In the genomic region with DNA sequence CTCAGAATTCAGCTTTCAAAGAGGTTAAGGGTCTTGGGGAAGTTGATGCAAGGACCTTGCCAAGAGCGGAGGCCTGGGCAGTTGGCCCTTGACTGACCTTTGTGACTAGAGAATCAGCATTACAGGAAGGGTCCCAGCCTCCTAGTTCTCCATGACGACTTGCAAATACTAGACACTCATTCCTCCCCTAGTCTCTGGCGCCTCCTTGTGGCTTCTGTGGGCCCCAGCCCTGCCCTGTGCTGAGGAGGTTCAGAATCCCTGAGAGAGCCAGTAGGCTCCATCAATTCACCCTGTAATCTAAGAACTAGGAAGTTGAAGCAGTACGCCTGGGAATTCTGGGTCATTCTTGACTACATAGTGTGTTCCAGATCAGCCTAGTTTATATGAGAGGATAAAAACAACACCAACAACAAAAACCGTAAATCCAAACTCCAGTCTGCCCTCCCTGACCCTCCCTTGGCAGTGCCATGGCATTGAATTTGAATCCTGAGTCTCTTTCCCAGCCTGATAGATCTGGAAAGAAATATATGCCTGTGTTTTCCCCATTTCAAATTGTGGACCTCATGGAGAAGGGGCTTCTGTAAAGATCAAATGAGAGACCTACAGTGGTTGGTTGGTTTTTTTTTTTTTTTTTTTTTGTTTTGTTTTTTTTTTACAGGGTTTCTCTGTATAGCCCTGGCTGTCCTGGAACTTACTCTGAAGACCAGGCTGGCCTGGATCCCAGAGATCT, we compare ENCODE assay signal across 8 mouse cellular contexts. TPM values are rescaled to one million over a fixed set of nuclear protein-coding genes. Genes with fewer than 3 reads are reported as not detected.
A peak's percentile ranks its signal among the peaks of the same experiment; 100 is the strongest.
DNase-seq lines count a peak whose midpoint lies in the region; ATAC-seq and TF ChIP-seq lines count a peak whose summit lies in the region.

No protein-coding gene starts in this region.

- no peak overlapping the region for H3K9ac ChIP-seq in forebrain, embryonic 12.5 days

- DNase-seq in MEL-GATA-1-ER (ENCODE audit: extremely low read depth, low read depth), result peak; percentile 73
- peak; percentile 94 for DNase-seq in c-Kit-positive CD71-positive TER-119-negative erythroid progenitor cells, embryonic 14.5 days (ENCODE audit: low read depth)
- peak; percentile 93 to 96 for DNase-seq in heart, postnatal 10 days
- DNase-seq in layer of hippocampus, adult 2 months (ENCODE audit: low spot score in 2 of 2), result peak; percentile 86 to 93
- DNase-seq in lung, adult 2 months, result peak; percentile 91
- DNase-seq in retina, postnatal 1 day, result peak; percentile 91
- DNase-seq in thymus, postnatal 36 days, result peak; percentile 84 to 89

- H3K27me3 ChIP-seq in forebrain, embryonic 12.5 days, result no peaks in the 10 kb centered on the region

- no peak overlapping the region for H3K4me3 ChIP-seq in forebrain, embryonic 12.5 days (replicated peaks)
- H3K4me3 ChIP-seq in layer of hippocampus, adult 2 months, result no peak overlapping the region
- no peak overlapping the region for H3K4me3 ChIP-seq in lung, adult 2 months (replicated peaks; ENCODE audit: extremely low read depth, low read depth, low read length)

- H3K4me1 ChIP-seq in forebrain, embryonic 12.5 days, result peaks cover 7% of the 10 kb centered on the region
- H3K4me1 ChIP-seq in lung, adult 2 months (ENCODE audit: control insufficient read depth, insufficient read depth, low read length), result peaks cover 27% of the 10 kb centered on the region

- peaks cover 9% of the 10 kb centered on the region for H3K36me3 ChIP-seq in forebrain, embryonic 12.5 days (replicated peaks)

- TF ChIP-seq POLR2A in lung, adult 2 months (IDR thresholded peaks at IDR 0.05; ENCODE audit: borderline replicate concordance, extremely low read depth, low read depth, low read length), result no peak

- intact Hi-C loops in heart, postnatal 10 days (cut with DNase I), result loop anchor here (1.0 kb wide), 1 partner anchor 37 kb away; no protein-coding TSS in a partner anchor

- H3K4me2 ChIP-seq in forebrain, embryonic 12.5 days, result no peak overlapping the region

- peak; percentile 99 for TF ChIP-seq CTCF in layer of hippocampus, adult 2 months (conservative IDR thresholded peaks at IDR 0.05)
- peak; percentile 93 for TF ChIP-seq CTCF in lung, adult 2 months (IDR thresholded peaks at IDR 0.05; ENCODE audit: insufficient read depth, low read length)

- H3K27ac ChIP-seq in forebrain, embryonic 12.5 days, result no peak overlapping the region
- peak overlapping the region; percentile 86 for H3K27ac ChIP-seq in layer of hippocampus, adult 2 months

- 29% methylated on average over 5 of the region's 5 CpGs for WGBS in forebrain, embryonic 12.5 days
- WGBS in lung, adult 2 months, result 15% methylated on average over 5 of the region's 5 CpGs

- no peaks in the 10 kb centered on the region for H3K9me3 ChIP-seq in forebrain, embryonic 12.5 days

- ATAC-seq in forebrain, embryonic 12.5 days (ENCODE audit: low FRiP score), result peak; percentile 55; the same call in 1 of the 2 replicates

RNA-seq across cellular contexts. Expression of a gene that starts 1.3 kb away (rescaled TPM):
- 0.36 and 0.38 TPM in 2 replicates for polyA plus RNA-seq in forebrain, embryonic 12.5 days (2016; fragmentation: Nextera tagmentation; extraction: Ambion mirVana)
- 1 to 10 TPM; 9.6 to 9.9 TPM for total RNA-seq in heart, postnatal 10 days (2021)
- total RNA-seq in layer of hippocampus, adult 2 months (2021), result 1 to 10 TPM; 5.0 to 5.6 TPM
- polyA plus RNA-seq in lung, adult 2 months (2012; rRNA removed), result 132 and 133 TPM in 2 replicates

RNA-seq across cellular contexts. Expression of a gene that starts 28.4 kb away (rescaled TPM):
- 86.6 and 89.0 TPM in 2 replicates for polyA plus RNA-seq in forebrain, embryonic 12.5 days (2016; fragmentation: Nextera tagmentation; extraction: Ambion mirVana)
- 100 to 1,000 TPM; 129 to 181 TPM for total RNA-seq in heart, postnatal 10 days (2021)
- 10 to 100 TPM; 80.2 to 82.3 TPM for total RNA-seq in layer of hippocampus, adult 2 months (2021)
- polyA plus RNA-seq in lung, adult 2 months (2012; rRNA removed), result 399 and 593 TPM in 2 replicates

RNA-seq across cellular contexts. Expression of a gene that starts 29.8 kb away (rescaled TPM):
- 97.1 and 107 TPM in 2 replicates for polyA plus RNA-seq in forebrain, embryonic 12.5 days (2016; fragmentation: Nextera tagmentation; extraction: Ambion mirVana)
- 10 to 100 TPM; 18.6 to 21.8 TPM for total RNA-seq in heart, postnatal 10 days (2021)
- total RNA-seq in layer of hippocampus, adult 2 months (2021), result 10 to 100 TPM; 63.3 to 72.1 TPM
- 52.1 and 56.2 TPM in 2 replicates for polyA plus RNA-seq in lung, adult 2 months (2012; rRNA removed)

RNA-seq across cellular contexts. Expression of a gene that starts 36.0 kb away (rescaled TPM):
- 14.4 and 15.1 TPM in 2 replicates for polyA plus RNA-seq in forebrain, embryonic 12.5 days (2016; fragmentation: Nextera tagmentation; extraction: Ambion mirVana)
- total RNA-seq in heart, postnatal 10 days (2021), result 10 to 100 TPM; 52.3 to 52.4 TPM
- 100 to 1,000 TPM in 1 of 2 experiments, 10 to 100 TPM in 1; 81.9 to 105 TPM for total RNA-seq in layer of hippocampus, adult 2 months (2021)
- polyA plus RNA-seq in lung, adult 2 months (2012; rRNA removed), result 303 and 441 TPM in 2 replicates

RNA-seq across cellular contexts. Expression of a gene that starts 58.5 kb away (rescaled TPM):
- 204 and 221 TPM in 2 replicates for polyA plus RNA-seq in forebrain, embryonic 12.5 days (2016; fragmentation: Nextera tagmentation; extraction: Ambion mirVana)
- 100 to 1,000 TPM; 118 to 143 TPM for total RNA-seq in heart, postnatal 10 days (2021)
- total RNA-seq in layer of hippocampus, adult 2 months (2021), result 100 to 1,000 TPM; 208 to 222 TPM
- polyA plus RNA-seq in lung, adult 2 months (2012; rRNA removed), result 136 and 194 TPM in 2 replicates
